Mouse (Mus musculus) right cerebral cortex, postnatal 10 days (tissue): Measurements from ENCODE around the gene BC005537.
"Not testable (repeated sequence)": the region's sequence is repeated elsewhere in the genome, so short reads cannot be mapped to it uniquely, and the experiment has no call there.

Experiments used
- DNase-seq, 2 experiments: peaks; one replicate each; pipeline ENCODE4 v3.0.0; 2021; ENCODE audit warnings: low spot score in 2 of 2

The BC005537 gene

GRCm38 (mm10) chr13:24801308-24801921 is at the start of gene BC005537:
Gene BC005537 (plus strand): TSS chr13:24801657.
- peak; percentile 51 to 59 for DNase-seq

GRCm38 (mm10) chr13:24756756-24757155 is 44.7 kb upstream of the BC005537 start:
- DNase-seq, result no peak

GRCm38 (mm10) chr13:24757820-24758564 is 43.5 kb upstream of the BC005537 start:
- no peak for DNase-seq

GRCm38 (mm10) chr13:24759451-24759850 is 42.0 kb upstream of the BC005537 start:
- DNase-seq, result no peak

- no peak for DNase-seq
These were observed 41.0 kb upstream of the BC005537 start for GRCm38 (mm10) chr13:24760351-24760870.

GRCm38 (mm10) chr13:24761083-24761402 is 40.4 kb upstream of the BC005537 start:
- no peak for DNase-seq

GRCm38 (mm10) chr13:24761403-24762227 is 39.8 kb upstream of the BC005537 start, which contains the start of gene Gmnn:
Gene Gmnn (minus strand): TSS chr13:24761923.
- DNase-seq, result peak; percentile 88 to 90

GRCm38 (mm10) chr13:24762254-24762653 is 39.2 kb upstream of the BC005537 start:
- no peak for DNase-seq

- DNase-seq, result not testable (repeated sequence)
These were observed 33.6 kb upstream of the BC005537 start for GRCm38 (mm10) chr13:24767809-24768208.

GRCm38 (mm10) chr13:24771482-24771881 is 30.0 kb upstream of the BC005537 start:
- DNase-seq, result not testable (repeated sequence)

GRCm38 (mm10) chr13:24776146-24776844 is 25.2 kb upstream of the BC005537 start:
- peak; percentile 59 to 68 for DNase-seq

GRCm38 (mm10) chr13:24778026-24778425 is 23.4 kb upstream of the BC005537 start:
- no peak for DNase-seq

GRCm38 (mm10) chr13:24778706-24779380 is 22.6 kb upstream of the BC005537 start:
- no peak for DNase-seq

GRCm38 (mm10) chr13:24781916-24782315 is 19.5 kb upstream of the BC005537 start:
- peak in 1 of 2 experiments; percentile 29 for DNase-seq

- peak in 1 of 2 experiments; percentile 36 for DNase-seq
These were observed 15.4 kb upstream of the BC005537 start for GRCm38 (mm10) chr13:24786014-24786490.

GRCm38 (mm10) chr13:24787477-24787876 is 14.0 kb upstream of the BC005537 start:
- DNase-seq, result peak in 1 of 2 experiments; percentile 20

GRCm38 (mm10) chr13:24791349-24791748 is 10.1 kb upstream of the BC005537 start:
- DNase-seq, result no peak

- no peak for DNase-seq
These were observed 8.9 kb upstream of the BC005537 start for GRCm38 (mm10) chr13:24792411-24793045.

GRCm38 (mm10) chr13:24798686-24799085 is 2.8 kb upstream of the BC005537 start:
- no peak for DNase-seq

GRCm38 (mm10) chr13:24799378-24799777 is 2.1 kb upstream of the BC005537 start:
- no peak for DNase-seq
